Mouse (Mus musculus): ENCODE measurements around the gene Prr15l. TPM values are rescaled to one million over a fixed set of nuclear protein-coding genes. Genes with fewer than 3 reads are reported as not detected.

Gene Prr15l
- polyA plus RNA-seq, 1 experiment from 2014 or later = 0.16 TPM

DNA sequence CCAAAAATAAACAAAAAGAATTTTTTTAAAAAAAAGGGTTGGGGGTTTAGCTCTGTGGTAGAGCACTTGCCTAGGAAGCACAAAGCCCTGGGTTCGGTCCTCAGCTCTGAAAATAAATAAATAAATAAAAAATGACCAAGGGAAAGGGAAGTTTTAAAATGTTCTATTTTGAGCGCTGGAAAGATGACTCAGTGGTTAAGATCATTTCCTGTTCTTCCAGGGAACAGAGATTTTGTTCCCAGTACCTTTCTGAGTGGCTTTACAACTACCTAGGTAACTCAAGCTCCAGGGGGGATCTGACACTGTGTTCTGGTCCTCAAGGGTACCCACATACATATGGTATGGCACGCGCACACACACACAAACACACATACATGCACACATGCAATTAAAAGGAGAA, 32.0 kb upstream of the Prr15l start:
- ATAC-seq (ENCODE audit: low FRiP score, low TSS enrichment) = no peak

DNA sequence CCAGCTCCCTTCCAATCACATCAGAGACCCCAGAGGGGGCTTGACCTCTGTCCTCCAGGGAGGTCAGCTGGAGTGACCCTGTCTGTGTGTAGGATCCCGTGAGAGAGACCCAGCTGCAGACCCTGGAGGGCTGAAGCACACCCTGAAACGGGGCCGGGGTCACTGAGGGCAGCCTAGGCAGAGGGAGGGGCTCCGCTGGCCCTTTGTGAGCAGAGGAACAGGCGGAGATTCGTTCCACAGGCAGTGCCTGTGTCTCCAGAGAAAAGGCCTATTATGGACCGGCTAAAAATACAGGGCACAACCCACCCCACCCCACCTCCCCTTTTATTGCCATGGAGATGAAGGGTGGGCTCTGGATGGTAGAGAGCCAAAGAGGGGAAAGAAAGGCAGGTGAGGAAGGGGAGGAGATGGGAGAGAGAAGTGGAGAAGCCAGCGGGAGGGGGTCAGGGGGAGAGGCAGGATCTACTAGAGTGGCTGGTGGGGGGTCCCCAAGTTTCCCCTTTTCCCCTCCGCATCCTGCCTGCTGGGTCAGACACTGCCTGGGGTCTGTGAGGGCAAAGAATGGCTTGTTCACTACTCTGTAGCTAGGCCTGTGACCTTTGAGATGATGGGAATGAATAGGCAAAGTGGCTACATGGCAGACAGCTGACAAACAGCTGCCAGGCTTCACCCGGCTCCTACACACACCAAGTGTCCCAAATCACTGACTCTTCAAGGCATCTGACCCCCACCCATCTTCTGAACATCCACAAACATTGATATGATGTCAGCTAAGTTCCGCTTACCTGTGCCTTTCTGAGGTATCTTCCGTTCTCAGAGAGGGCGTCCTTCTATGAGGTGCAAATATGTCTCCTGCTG, 28.2 kb upstream of the Prr15l start:
- H3K4me1 ChIP-seq (ENCODE audit: control insufficient read depth, insufficient read depth, low read length) = peaks cover 60% of the 10 kb centered on the region
- H3K27me3 ChIP-seq (ENCODE audit: control insufficient read depth, insufficient read depth, low read length) = no peaks in the 10 kb centered on the region
- H3K27ac ChIP-seq (replicated peaks; ENCODE audit: low read depth, low read length) = peak overlapping the region; percentile 77
- peak overlapping the region; percentile 18 for H3K4me2 ChIP-seq (ENCODE audit: low read length)
- H3K4me3 ChIP-seq (replicated peaks; ENCODE audit: low read depth, low read length) = no peak overlapping the region
- H3K9ac ChIP-seq (replicated peaks; ENCODE audit: low read length) = no peak overlapping the region
- H3K9me3 ChIP-seq (ENCODE audit: control insufficient read depth, low read length) = no peaks in the 10 kb centered on the region
- ATAC-seq (ENCODE audit: low FRiP score, low TSS enrichment) = peak; percentile 59; the same call in 1 of the 2 replicates
- peak; percentile 68 for DNase-seq
- 18% methylated on average over 13 of the region's 13 CpGs for WGBS
- no peaks in the 10 kb centered on the region for H3K36me3 ChIP-seq (ENCODE audit: control insufficient read depth, insufficient read depth, low read length)

More for the DNA sequence above, 32.0 kb upstream of the Prr15l start:
- H3K9ac ChIP-seq (replicated peaks; ENCODE audit: low read length) = no peak overlapping the region
- no peak overlapping the region for H3K4me2 ChIP-seq (ENCODE audit: low read length)
- H3K4me1 ChIP-seq (ENCODE audit: control insufficient read depth, insufficient read depth, low read length) = peaks cover 40% of the 10 kb centered on the region
- no peak overlapping the region for H3K4me3 ChIP-seq (replicated peaks; ENCODE audit: low read depth, low read length)
- H3K27me3 ChIP-seq (ENCODE audit: control insufficient read depth, insufficient read depth, low read length) = no peaks in the 10 kb centered on the region
- 95% methylated on average over 4 of the region's 4 CpGs for WGBS
- H3K9me3 ChIP-seq (ENCODE audit: control insufficient read depth, low read length) = no peaks in the 10 kb centered on the region
- no peak for DNase-seq
- no peaks in the 10 kb centered on the region for H3K36me3 ChIP-seq (ENCODE audit: control insufficient read depth, insufficient read depth, low read length)
- H3K27ac ChIP-seq (replicated peaks; ENCODE audit: low read depth, low read length) = no peak overlapping the region

DNA sequence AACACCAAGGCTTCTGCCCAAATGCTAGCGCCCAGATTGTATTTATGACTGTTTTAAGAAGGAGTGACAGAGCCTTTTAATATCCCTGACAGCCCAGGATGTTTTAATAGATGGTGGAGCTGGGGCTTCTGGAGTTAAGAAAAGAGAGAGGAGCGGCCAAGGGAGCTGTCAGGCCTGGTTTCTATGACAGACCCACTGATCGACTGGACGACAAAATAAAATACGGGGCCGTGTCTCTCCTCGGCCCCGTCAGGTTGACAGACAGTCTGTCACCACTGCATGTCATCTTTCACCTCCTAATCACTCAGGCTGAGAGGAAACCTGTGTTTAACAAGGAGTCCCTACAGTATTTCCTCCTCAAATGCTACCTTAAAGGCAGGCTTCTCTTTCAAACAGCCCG, 26.6 kb upstream of the Prr15l start:
- peak overlapping the region; percentile 43; the same call in 1 of the 2 replicates for H3K27ac ChIP-seq (replicated peaks; ENCODE audit: low read depth, low read length)
- 20% methylated on average over 9 of the region's 9 CpGs for WGBS
- no peak overlapping the region for H3K4me3 ChIP-seq (replicated peaks; ENCODE audit: low read depth, low read length)
- H3K9ac ChIP-seq (replicated peaks; ENCODE audit: low read length) = no peak overlapping the region
- no peaks in the 10 kb centered on the region for H3K9me3 ChIP-seq (ENCODE audit: control insufficient read depth, low read length)
- H3K36me3 ChIP-seq (ENCODE audit: control insufficient read depth, insufficient read depth, low read length) = no peaks in the 10 kb centered on the region
- peaks cover 66% of the 10 kb centered on the region for H3K4me1 ChIP-seq (ENCODE audit: control insufficient read depth, insufficient read depth, low read length)
- H3K4me2 ChIP-seq (ENCODE audit: low read length) = no peak overlapping the region
- ATAC-seq (ENCODE audit: low FRiP score, low TSS enrichment) (no peak), DNase-seq (no peak)
- H3K27me3 ChIP-seq (ENCODE audit: control insufficient read depth, insufficient read depth, low read length) = no peaks in the 10 kb centered on the region

DNA sequence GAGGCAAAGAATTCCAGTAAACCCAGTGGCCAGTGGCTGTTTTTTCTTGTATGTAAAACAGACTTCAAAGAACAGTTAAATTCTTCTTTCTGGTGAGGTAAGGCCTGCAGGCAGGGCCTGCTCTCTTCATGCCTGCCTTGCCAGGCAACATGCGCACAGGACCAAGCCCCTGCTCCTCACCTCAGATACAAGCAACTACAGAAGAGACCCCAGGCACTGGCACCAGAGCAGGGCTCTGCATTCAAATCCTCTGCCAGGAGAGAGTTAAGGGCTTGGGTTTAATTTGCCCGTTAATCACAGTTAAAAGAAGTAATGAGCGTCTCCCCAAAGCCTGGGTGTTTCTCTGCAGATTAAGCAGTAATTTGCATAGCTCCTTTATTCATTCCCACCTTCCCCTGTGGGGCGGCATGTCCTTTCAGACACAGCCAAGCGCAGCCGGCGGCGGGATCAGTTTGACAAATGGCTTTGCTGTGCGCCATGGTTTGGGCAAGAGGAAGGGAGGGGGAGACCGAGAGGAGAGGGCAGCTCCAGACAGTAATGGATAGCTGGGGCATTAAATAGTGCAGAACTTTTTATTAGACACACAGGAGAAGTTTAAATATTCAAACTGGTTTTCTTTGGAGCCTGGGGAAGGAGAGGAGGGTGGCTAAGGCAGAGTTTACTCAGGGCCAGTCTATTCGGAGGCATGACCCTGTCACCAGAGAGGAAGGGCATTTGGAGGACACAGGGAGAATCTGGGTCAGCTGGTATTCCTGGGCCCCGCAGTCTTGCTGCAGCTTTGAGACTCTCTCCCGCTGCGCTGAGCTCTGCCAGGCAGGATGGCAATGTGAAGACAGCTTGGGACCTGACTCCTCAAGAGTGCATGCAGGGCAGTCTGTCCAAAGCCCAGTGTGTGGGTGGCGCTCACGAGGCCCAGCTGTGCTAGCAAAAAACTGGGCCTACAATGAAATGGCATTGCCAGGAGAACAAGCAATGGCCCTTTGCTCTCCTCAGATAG, 25.0 kb upstream of the Prr15l start:
- 4% methylated on average over 16 of the region's 16 CpGs for WGBS
- Histone ChIP-seq H3K9me3 (ENCODE audit: control insufficient read depth, low read length) (no peaks in the 10 kb centered on the region), H3K4me2 (ENCODE audit: low read length) (no peak overlapping the region), H3K27ac (replicated peaks; ENCODE audit: low read depth, low read length) (peak overlapping the region; percentile 81), H3K27me3 (ENCODE audit: control insufficient read depth, insufficient read depth, low read length) (no peaks in the 10 kb centered on the region), H3K36me3 (ENCODE audit: control insufficient read depth, insufficient read depth, low read length) (peaks cover 8% of the 10 kb centered on the region), H3K9ac (replicated peaks; ENCODE audit: low read length) (no peak overlapping the region), H3K4me1 (ENCODE audit: control insufficient read depth, insufficient read depth, low read length) (peaks cover 73% of the 10 kb centered on the region), H3K4me3 (replicated peaks; ENCODE audit: low read depth, low read length) (no peak overlapping the region)
- DNase-seq = peak; percentile 86
- peak; percentile 74 for ATAC-seq (ENCODE audit: low FRiP score, low TSS enrichment)

DNA sequence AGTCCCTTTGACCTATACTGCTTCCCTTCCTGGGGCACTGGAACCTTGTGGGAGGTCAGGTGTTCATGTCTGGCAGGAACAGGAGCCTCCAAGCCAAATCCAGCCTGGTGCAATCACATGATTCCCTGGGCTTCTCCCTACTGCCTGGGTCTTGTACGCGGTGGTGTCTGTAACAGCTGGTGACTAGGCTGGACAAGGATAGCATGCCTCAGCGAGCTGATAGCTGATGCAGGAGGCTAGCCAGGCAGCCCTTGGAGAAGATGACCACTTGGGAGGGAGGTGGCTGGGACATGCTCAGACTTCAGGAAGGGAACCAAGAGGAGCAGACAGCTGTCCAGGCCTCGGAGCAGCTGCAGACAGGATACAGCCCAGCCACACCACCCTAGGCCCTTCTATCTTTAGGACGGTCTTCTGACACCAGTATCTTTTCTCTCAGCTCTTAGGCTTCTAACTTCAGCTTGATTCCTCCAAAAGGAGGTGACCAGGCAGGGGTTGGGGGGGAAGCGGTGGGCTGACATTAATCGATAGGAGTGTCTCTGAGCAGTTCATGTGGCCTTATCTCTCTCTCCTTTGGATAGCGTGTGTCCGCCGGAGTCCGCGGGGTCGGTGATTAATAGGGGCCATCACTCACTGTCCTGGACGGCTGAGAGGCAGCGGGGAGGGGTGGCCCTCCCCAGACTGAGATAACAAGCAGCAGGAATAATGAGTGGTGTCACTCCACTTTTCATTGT, 21.3 kb upstream of the Prr15l start:
- Histone ChIP-seq H3K27me3 (ENCODE audit: control insufficient read depth, insufficient read depth, low read length) (no peaks in the 10 kb centered on the region), H3K36me3 (ENCODE audit: control insufficient read depth, insufficient read depth, low read length) (peaks cover 35% of the 10 kb centered on the region), H3K27ac (replicated peaks; ENCODE audit: low read depth, low read length) (peak overlapping the region; percentile 71), H3K4me1 (ENCODE audit: control insufficient read depth, insufficient read depth, low read length) (peaks cover 55% of the 10 kb centered on the region), H3K9me3 (ENCODE audit: control insufficient read depth, low read length) (no peaks in the 10 kb centered on the region), H3K4me2 (ENCODE audit: low read length) (no peak overlapping the region), H3K4me3 (replicated peaks; ENCODE audit: low read depth, low read length) (no peak overlapping the region), H3K9ac (replicated peaks; ENCODE audit: low read length) (no peak overlapping the region; the same call in 1 of the 2 replicates)
- WGBS = 30% methylated on average over 15 of the region's 15 CpGs
- no peak for ATAC-seq (ENCODE audit: low FRiP score, low TSS enrichment)
- no peak for DNase-seq

DNA sequence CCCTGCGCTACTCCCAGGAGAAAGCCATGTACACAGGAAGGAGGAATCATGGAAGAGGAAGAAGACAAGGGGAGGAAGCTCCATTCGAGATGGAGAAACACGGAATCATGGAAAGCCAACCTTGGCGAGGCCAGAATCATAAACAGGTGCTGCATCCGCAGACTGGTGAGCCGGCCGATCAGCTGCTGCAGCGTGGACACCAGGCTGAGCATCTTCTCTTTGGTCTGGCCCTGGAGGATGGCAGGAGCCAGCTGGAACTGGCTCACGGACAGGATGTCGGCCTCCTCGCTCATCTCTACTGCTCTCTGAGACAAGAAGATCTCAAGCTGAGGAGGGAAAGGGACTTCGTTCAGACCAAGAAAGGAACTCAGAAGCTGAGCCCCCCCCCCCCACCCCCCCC, 19.3 kb upstream of the Prr15l start:
- Histone ChIP-seq H3K36me3 (ENCODE audit: control insufficient read depth, insufficient read depth, low read length) (peaks cover 43% of the 10 kb centered on the region), H3K4me2 (ENCODE audit: low read length) (no peak overlapping the region), H3K27me3 (ENCODE audit: control insufficient read depth, insufficient read depth, low read length) (no peaks in the 10 kb centered on the region), H3K27ac (replicated peaks; ENCODE audit: low read depth, low read length) (no peak overlapping the region), H3K4me1 (ENCODE audit: control insufficient read depth, insufficient read depth, low read length) (peaks cover 35% of the 10 kb centered on the region), H3K9me3 (ENCODE audit: control insufficient read depth, low read length) (no peaks in the 10 kb centered on the region), H3K4me3 (replicated peaks; ENCODE audit: low read depth, low read length) (no peak overlapping the region), H3K9ac (replicated peaks; ENCODE audit: low read length) (no peak overlapping the region; the same call in 1 of the 2 replicates)
- 86% methylated on average over 12 of the region's 12 CpGs for WGBS
- DNase-seq (no peak), ATAC-seq (ENCODE audit: low FRiP score, low TSS enrichment) (no peak)

DNA sequence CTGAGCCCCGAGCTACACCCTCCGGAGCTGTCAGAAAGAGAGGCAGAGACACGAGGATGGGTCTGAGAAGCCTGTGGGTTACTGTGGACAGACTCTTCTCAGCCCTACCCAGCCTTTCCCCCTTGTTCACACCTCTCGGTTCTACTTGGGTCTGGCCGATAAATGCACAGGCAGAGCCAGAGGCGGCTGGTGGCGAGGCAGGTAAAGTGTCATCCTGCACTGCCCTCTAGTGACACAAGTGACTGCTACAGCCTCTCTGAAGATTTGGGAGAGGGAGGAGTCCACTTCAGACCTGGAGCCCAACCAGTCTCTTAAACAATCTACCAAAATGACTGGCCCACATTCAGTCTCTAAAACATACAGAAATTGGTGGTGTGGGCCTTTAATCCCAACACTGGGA, 17.9 kb upstream of the Prr15l start:
- Histone ChIP-seq H3K9ac (replicated peaks; ENCODE audit: low read length) (no peak overlapping the region), H3K27me3 (ENCODE audit: control insufficient read depth, insufficient read depth, low read length) (no peaks in the 10 kb centered on the region), H3K4me2 (ENCODE audit: low read length) (no peak overlapping the region), H3K9me3 (ENCODE audit: control insufficient read depth, low read length) (no peaks in the 10 kb centered on the region), H3K36me3 (ENCODE audit: control insufficient read depth, insufficient read depth, low read length) (peaks cover 43% of the 10 kb centered on the region), H3K4me3 (replicated peaks; ENCODE audit: low read depth, low read length) (no peak overlapping the region), H3K4me1 (ENCODE audit: control insufficient read depth, insufficient read depth, low read length) (peaks cover 31% of the 10 kb centered on the region), H3K27ac (replicated peaks; ENCODE audit: low read depth, low read length) (no peak overlapping the region)
- DNase-seq = peak; percentile 93
- WGBS = 21% methylated on average over 7 of the region's 7 CpGs
- peak; percentile 71 for ATAC-seq (ENCODE audit: low FRiP score, low TSS enrichment)

DNA sequence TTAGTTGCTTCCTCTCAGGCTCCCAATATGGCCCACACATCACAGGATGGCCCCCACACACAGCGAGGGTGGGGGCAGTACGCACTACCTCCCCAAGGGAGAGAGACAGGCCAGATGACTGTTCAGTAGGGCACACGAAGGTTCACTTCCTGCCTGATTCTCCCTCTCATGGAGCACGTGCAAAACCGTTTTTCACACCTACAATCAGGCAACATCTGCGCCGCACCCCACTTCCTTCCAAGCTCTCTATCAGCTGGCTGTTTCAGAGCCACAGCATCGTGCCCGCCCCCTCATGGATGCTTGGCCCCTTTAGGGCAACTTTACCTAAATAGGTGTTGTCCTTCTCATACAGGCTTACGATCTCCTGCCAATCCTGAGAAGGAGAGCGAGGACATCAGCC, 15.2 kb upstream of the Prr15l start:
- Histone ChIP-seq H3K9me3 (ENCODE audit: control insufficient read depth, low read length) (no peaks in the 10 kb centered on the region), H3K27me3 (ENCODE audit: control insufficient read depth, insufficient read depth, low read length) (no peaks in the 10 kb centered on the region), H3K9ac (replicated peaks; ENCODE audit: low read length) (no peak overlapping the region), H3K27ac (replicated peaks; ENCODE audit: low read depth, low read length) (no peak overlapping the region), H3K4me1 (ENCODE audit: control insufficient read depth, insufficient read depth, low read length) (peaks cover 18% of the 10 kb centered on the region), H3K4me3 (replicated peaks; ENCODE audit: low read depth, low read length) (no peak overlapping the region), H3K4me2 (ENCODE audit: low read length) (no peak overlapping the region), H3K36me3 (ENCODE audit: control insufficient read depth, insufficient read depth, low read length) (peaks cover 38% of the 10 kb centered on the region)
- ATAC-seq (ENCODE audit: low FRiP score, low TSS enrichment) (no peak), DNase-seq (no peak)
- WGBS = 91% methylated on average over 11 of the region's 11 CpGs

All from midbrain, embryonic 14.5 days (tissue).